Mouse (Mus musculus): ENCODE data around the gene Rack1.

DNA sequence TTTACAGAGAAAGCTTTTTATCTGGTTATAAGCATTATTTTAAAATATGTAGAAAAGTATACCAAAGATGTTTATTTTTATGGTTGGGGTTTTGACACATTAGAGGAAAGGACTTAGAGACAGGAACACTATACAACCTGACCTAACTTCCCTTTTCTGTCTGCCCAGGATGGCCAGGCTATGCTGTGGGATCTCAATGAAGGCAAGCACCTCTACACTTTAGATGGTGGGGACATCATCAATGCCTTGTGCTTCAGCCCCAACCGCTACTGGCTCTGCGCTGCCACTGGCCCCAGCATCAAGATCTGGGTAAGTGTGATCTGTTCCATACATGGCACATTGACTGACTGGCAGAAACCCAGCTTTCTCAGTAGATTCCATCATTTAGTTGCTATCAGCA lies 3.9 kb downstream of the Rack1 start:
- TF ChIP-seq USF1 (IDR thresholded peaks at IDR 0.05; ENCODE audit: low read depth) (no peak), CTCF (IDR thresholded peaks at IDR 0.05; ENCODE audit: control insufficient read depth, insufficient read depth, insufficient read length) (no peak), MAX (IDR thresholded peaks at IDR 0.05) (no peak)
